Mouse (Mus musculus): ENCODE data around the gene Gm16253. TPM values are rescaled to one million over a fixed set of nuclear protein-coding genes. Genes with fewer than 3 reads are reported as not detected.
A peak's percentile ranks its signal among the peaks of the same experiment; 100 is the strongest.

Gene Gm16253
- total and polyA plus RNA-seq, 3 experiments, result 1.4 TPM; not detected in 2

DNA sequence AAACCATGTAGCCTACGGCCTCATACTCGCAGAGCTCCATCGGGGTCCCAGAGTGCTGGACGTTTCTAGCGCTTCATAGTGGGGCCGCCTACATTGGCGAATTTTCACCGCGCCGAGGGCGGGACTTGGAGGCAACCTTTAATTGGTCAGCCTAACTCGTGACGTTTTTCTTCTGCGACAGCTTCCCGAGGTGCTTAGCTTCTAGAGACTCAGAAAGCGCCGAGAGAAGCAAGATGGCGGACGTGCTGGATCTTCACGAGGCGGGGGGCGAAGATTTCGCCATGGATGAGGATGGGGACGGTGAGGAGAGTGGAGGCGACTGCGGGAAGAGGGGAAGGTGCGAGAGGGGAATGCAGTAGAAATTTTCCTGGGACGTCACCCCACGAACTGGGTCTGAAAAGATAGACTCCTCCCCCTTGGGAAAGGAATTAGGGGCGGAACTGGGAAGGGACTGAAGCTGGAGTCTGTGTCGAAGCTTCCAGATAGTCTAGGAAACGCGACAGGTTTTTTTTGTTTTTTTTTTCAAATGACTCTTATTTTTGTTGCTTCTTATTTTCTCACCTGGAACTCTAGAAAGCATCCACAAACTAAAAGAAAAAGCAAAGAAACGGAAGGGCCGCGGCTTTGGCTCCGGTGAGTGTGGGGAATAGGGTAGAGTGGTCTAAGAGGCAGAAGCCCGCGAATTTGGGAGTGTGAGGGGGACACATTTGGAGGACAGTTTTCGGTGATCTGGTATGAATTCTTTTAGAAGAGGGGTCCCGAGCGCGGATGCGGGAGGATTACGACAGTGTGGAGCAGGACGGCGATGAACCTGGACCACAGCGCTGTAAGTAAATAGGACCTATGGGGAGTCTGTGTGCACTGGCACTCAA lies 53.2 kb downstream of the Gm16253 start, which contains the start of gene Rbm8a:
Rbm8a (plus strand) TSS at position 205 of the 872 bp plus-strand sequence.
- Histone ChIP-seq H3K27ac (ENCODE audit: control insufficient read depth, low read depth, low read length) (peak within 1 kb of the TSS; percentile 65), H3K9me3 (replicated peaks; ENCODE audit: insufficient read depth, low read length) (no peaks in the 10 kb centered on the region), H3K27me3 (ENCODE audit: control insufficient read depth in 1 of 2, insufficient read depth in 2 of 2, low read length in 2 of 2) (no peaks in the 10 kb centered on the region), H3K4me1 (ENCODE audit: control insufficient read depth in 1 of 2, insufficient read depth in 2 of 2, low read length in 2 of 2) (peaks cover 12 to 21% of the 10 kb centered on the region in 2 experiments), H3K4me3 (ENCODE audit: control insufficient read depth in 1 of 2, insufficient read depth in 1 of 2, low read depth in 2 of 2, low read length in 2 of 2) (peak within 1 kb of the TSS; percentile 76 to 78), H3K79me2 (ENCODE audit: control insufficient read depth, insufficient read depth, low read length, poor library complexity) (peaks cover 31% of the 10 kb centered on the region), H3K9ac (ENCODE audit: control insufficient read depth, low read depth, low read length, poor library complexity, severe bottlenecking) (peak within 1 kb of the TSS; percentile 80), H3K36me3 (ENCODE audit: control insufficient read depth in 1 of 2, insufficient read depth in 2 of 2, low read length in 2 of 2) (peaks cover 16 to 35% of the 10 kb centered on the region in 2 experiments)
- DNase-seq (ENCODE audit: low read depth, low spot score), result peak; percentile 100
- TF ChIP-seq ELF1 (IDR thresholded peaks at IDR 0.05; ENCODE audit: low read depth, low read length), result peak; percentile 76
- peak; percentile 98 for TF ChIP-seq ZMIZ1 (IDR thresholded peaks at IDR 0.05; ENCODE audit: low read depth, low read length)
- peak; percentile 87 for TF ChIP-seq TCF12 (IDR thresholded peaks at IDR 0.05; ENCODE audit: low read depth, low read length)
- 0 out of 2 replicates have a peak, but pooled peaks have one; percentile 42 for TF ChIP-seq MAZ (IDR thresholded peaks at IDR 0.05; ENCODE audit: low read depth, low read length)
- TF ChIP-seq UBTF (IDR thresholded peaks at IDR 0.05; ENCODE audit: borderline replicate concordance, insufficient read depth, low read depth, low read length), result no peak
- TF ChIP-seq BHLHE40 (IDR thresholded peaks at IDR 0.05; ENCODE audit: borderline replicate concordance, low read depth, low read length), result no peak
- peak; percentile 100 for TF ChIP-seq POLR2AphosphoS2 (IDR thresholded peaks at IDR 0.05; ENCODE audit: low read length)
- TF ChIP-seq USF2 (IDR thresholded peaks at IDR 0.05; ENCODE audit: borderline replicate concordance in 1 of 2, insufficient read depth in 1 of 2, low read depth in 1 of 2, low read length in 2 of 2), result no peak
- no peak for TF ChIP-seq MEF2A (IDR thresholded peaks at IDR 0.05; ENCODE audit: extremely low read depth, insufficient replicate concordance, low read depth, low read length, poor library complexity, severe bottlenecking)
- peak; percentile 83; the same call in 1 of the 2 replicates for TF ChIP-seq MYC (IDR thresholded peaks at IDR 0.05; ENCODE audit: low read depth, low read length)
- peak; percentile 42; the same call in 1 of the 2 replicates for TF ChIP-seq RCOR1 (IDR thresholded peaks at IDR 0.05; ENCODE audit: low read depth, low read length)
- TF ChIP-seq GABPA (IDR thresholded peaks at IDR 0.05; ENCODE audit: low read depth, low read length), result peak; percentile 53; the same call in 1 of the 2 replicates
- TF ChIP-seq E2F4 (IDR thresholded peaks at IDR 0.05; ENCODE audit: borderline replicate concordance, low read depth, low read length), result peak; percentile 85; the same call in 1 of the 2 replicates
- no peak for TF ChIP-seq ZKSCAN1 (IDR thresholded peaks at IDR 0.05; ENCODE audit: low read depth, low read length)
- TF ChIP-seq CTCF (IDR thresholded peaks at IDR 0.05 in 2 of 3, conservative IDR thresholded peaks at IDR 0.05 in 1 of 3; ENCODE audit: control insufficient read depth in 1 of 3, insufficient read depth in 1 of 3, low read depth in 2 of 3, low read length in 3 of 3, poor library complexity in 1 of 3, severe bottlenecking in 1 of 3), result no peak
- TF ChIP-seq MAFK (IDR thresholded peaks at IDR 0.05; ENCODE audit: borderline replicate concordance, low read depth, low read length), result no peak
- TF ChIP-seq GATA1 (IDR thresholded peaks at IDR 0.05; ENCODE audit: low read depth, low read length), result no peak
- TF ChIP-seq POLR2AphosphoS5 (IDR thresholded peaks at IDR 0.05; ENCODE audit: borderline replicate concordance, low read depth, low read length), result peak; percentile 87
- no peak for TF ChIP-seq NRF1 (IDR thresholded peaks at IDR 0.05; ENCODE audit: insufficient read depth, low read depth, low read length, poor library complexity, severe bottlenecking)
- no peak for TF ChIP-seq RAD21 (IDR thresholded peaks at IDR 0.05; ENCODE audit: low read depth, low read length)
- TF ChIP-seq USF1 (IDR thresholded peaks at IDR 0.05; ENCODE audit: low read depth, low read length), result peak; percentile 43; the same call in 1 of the 2 replicates
- TF ChIP-seq MYB (IDR thresholded peaks at IDR 0.05; ENCODE audit: low read depth, low read length), result no peak
- TF ChIP-seq MAX (IDR thresholded peaks at IDR 0.05; ENCODE audit: low read length), result peak; percentile 68
- peak; percentile 97 for TF ChIP-seq TBP (IDR thresholded peaks at IDR 0.05; ENCODE audit: low read depth, low read length)
- TF ChIP-seq NELFE (IDR thresholded peaks at IDR 0.05; ENCODE audit: low read depth, low read length), result peak; percentile 99
- peak; percentile 83; the same call in 1 of the 2 replicates for TF ChIP-seq CHD1 (IDR thresholded peaks at IDR 0.05; ENCODE audit: low read depth, low read length)
- no peak; the same call in 1 of the 2 replicates for TF ChIP-seq ETS1 (IDR thresholded peaks at IDR 0.05; ENCODE audit: low read depth, low read length)
- TF ChIP-seq MXI1 (IDR thresholded peaks at IDR 0.05; ENCODE audit: low read depth, low read length), result peak; percentile 97
- no peak; a peak in 1 of 4 replicates for TF ChIP-seq EP300 (IDR thresholded peaks at IDR 0.05; ENCODE audit: low read depth in 1 of 2, low read length in 2 of 2)
- TF ChIP-seq TAL1 (IDR thresholded peaks at IDR 0.05; ENCODE audit: low read length), result no peak
- no peak for TF ChIP-seq ZNF384 (IDR thresholded peaks at IDR 0.05; ENCODE audit: low read depth, low read length)
- TF ChIP-seq CHD2 (IDR thresholded peaks at IDR 0.05; ENCODE audit: low read length), result no peak; the same call in 1 of the 2 replicates
- peak; percentile 99 for TF ChIP-seq SIN3A (IDR thresholded peaks at IDR 0.05; ENCODE audit: low read length)
- TF ChIP-seq SMC3 (IDR thresholded peaks at IDR 0.05; ENCODE audit: low read depth, low read length), result no peak
- peak; percentile 93 to 100; a peak in 3 of 4 replicates for TF ChIP-seq POLR2A (IDR thresholded peaks at IDR 0.05; ENCODE audit: control insufficient read depth in 1 of 2, insufficient read depth in 1 of 2, low read depth in 1 of 2, low read length in 2 of 2, poor library complexity in 1 of 2)

All from MEL (cell line).